In genomic region chr11:69774961-69775360, GRCm38 (mm10) we compare ENCODE assay signal across 23 mouse cellular contexts. TPM values are rescaled to one million over a fixed set of nuclear protein-coding genes. Genes with fewer than 3 reads are reported as not detected.
DNase-seq lines count a peak whose midpoint lies in the region; ATAC-seq and TF ChIP-seq lines count a peak whose summit lies in the region.
"Had no signal": no experiment of that assay in that cellular context is flagged by ENCODE, and none has a peak within 500 bp of the region (broad histone marks: within the 10 kb centered on the region; RNA-seq: fewer than 3 reads in every experiment).

No protein-coding gene starts in this region.

- no peak overlapping the region for H3K4me3 ChIP-seq in heart, embryonic 12.5 days
- H3K4me3 ChIP-seq in spleen, adult 2 months (ENCODE audit: extremely low read depth, insufficient read depth, insufficient read length) = no peak overlapping the region
- H3K4me3 ChIP-seq in bone marrow, adult 2 months (replicated peaks; ENCODE audit: control insufficient read depth, low read depth, low read length) = no peak overlapping the region
- H3K4me3 ChIP-seq in lung, adult 2 months (replicated peaks; ENCODE audit: extremely low read depth, low read depth, low read length) = no peak overlapping the region
- H3K4me3 ChIP-seq: embryonic facial prominence, embryonic 10.5 days; forebrain, embryonic 13.5 days; gastrocnemius, adult 2 months; heart, embryonic 10.5 days; heart, embryonic 15.5 days; hindbrain, embryonic 15.5 days had no signal

- H3K27me3 ChIP-seq in heart, embryonic 12.5 days (replicated peaks) = peaks cover 18% of the 10 kb centered on the region
- no peaks in the 10 kb centered on the region for H3K27me3 ChIP-seq in spleen, adult 2 months (ENCODE audit: control insufficient read depth, insufficient read depth, low read length)
- H3K27me3 ChIP-seq in splenic B cell, adult 2 months (ENCODE audit: control insufficient read depth, insufficient read depth, low read length, poor library complexity, severe bottlenecking) = no peaks in the 10 kb centered on the region
- H3K27me3 ChIP-seq: heart, embryonic 15.5 days; hindbrain, embryonic 15.5 days had no signal

- 49% methylated on average over 5 of the region's 5 CpGs for WGBS in heart, embryonic 12.5 days
- 41% methylated on average over 5 of the region's 5 CpGs for WGBS in spleen, adult 2 months
- WGBS in bone marrow, adult 2 months = 43% methylated on average over 5 of the region's 5 CpGs
- 69% methylated on average over 5 of the region's 5 CpGs for WGBS in lung, adult 2 months

- no peak overlapping the region for H3K4me2 ChIP-seq in heart, embryonic 12.5 days
- H3K4me2 ChIP-seq: forebrain, embryonic 13.5 days; heart, embryonic 15.5 days; hindbrain, embryonic 15.5 days had no signal

- no peaks in the 10 kb centered on the region for H3K9me3 ChIP-seq in heart, embryonic 12.5 days (replicated peaks)
- H3K9me3 ChIP-seq: embryonic facial prominence, embryonic 10.5 days; forebrain, embryonic 13.5 days; G1E; heart, embryonic 10.5 days; heart, embryonic 15.5 days; hindbrain, embryonic 15.5 days had no signal

- H3K27ac ChIP-seq in heart, embryonic 12.5 days (ENCODE audit: poor library complexity, severe bottlenecking) = no peak overlapping the region
- H3K27ac ChIP-seq in spleen, adult 2 months (ENCODE audit: insufficient read depth, low read length) = peak overlapping the region; percentile 43
- H3K27ac ChIP-seq in bone marrow, adult 2 months (ENCODE audit: control insufficient read depth, insufficient read depth, low read depth, low read length, poor library complexity) = peak overlapping the region; percentile 41; the same call in 1 of the 2 replicates
- H3K27ac ChIP-seq: embryonic facial prominence, embryonic 10.5 days; forebrain, embryonic 13.5 days; gastrocnemius, adult 2 months; heart, embryonic 10.5 days; heart, embryonic 15.5 days; hindbrain, embryonic 15.5 days had no signal

- peaks cover 21% of the 10 kb centered on the region for H3K4me1 ChIP-seq in heart, embryonic 12.5 days (replicated peaks)
- peaks cover 22% of the 10 kb centered on the region for H3K4me1 ChIP-seq in spleen, adult 2 months (ENCODE audit: control insufficient read depth, insufficient read depth, insufficient read length)
- no peaks in the 10 kb centered on the region; the same call in 1 of the 2 replicates for H3K4me1 ChIP-seq in bone marrow, adult 2 months (ENCODE audit: control insufficient read depth, insufficient read depth, low read length)
- H3K4me1 ChIP-seq in lung, adult 2 months (ENCODE audit: control insufficient read depth, insufficient read depth, low read length) = no peaks in the 10 kb centered on the region
- H3K4me1 ChIP-seq: hindbrain, embryonic 15.5 days had no signal

- intact Hi-C loops in heart, postnatal 25 days (cut with DNase I) = no loop called here

- TF ChIP-seq POLR2A in spleen, adult 2 months (IDR thresholded peaks at IDR 0.05; ENCODE audit: low read depth, low read length) = no peak; the same call in 1 of the 2 replicates
- no peak for TF ChIP-seq POLR2A in bone marrow, adult 2 months (IDR thresholded peaks at IDR 0.05; ENCODE audit: borderline replicate concordance, control insufficient read depth, low read depth, low read length)
- TF ChIP-seq POLR2A in lung, adult 2 months (IDR thresholded peaks at IDR 0.05; ENCODE audit: borderline replicate concordance, extremely low read depth, low read depth, low read length) = no peak

- DNase-seq in heart, postnatal 25 days (ENCODE audit: low spot score) = no peak
- no peak for DNase-seq in spleen, adult 2 months (ENCODE audit: low read depth in 1 of 2, low spot score in 2 of 2)
- no peak for DNase-seq in spleen, postnatal 10 days (ENCODE audit: low spot score in 2 of 2)
- DNase-seq in splenic B cell, adult 2 months (ENCODE audit: low read depth, low spot score) = peak; percentile 55
- DNase-seq in lung, adult 2 months = no peak
- DNase-seq in adrenal gland, postnatal 25 days = no peak
- DNase-seq: adrenal gland, adult 8-10 months; cerebellum, postnatal 36 days; forebrain, postnatal 0 days; gastrocnemius, adult 2 months; gastrocnemius, postnatal 36 days; heart, adult 18-20 months; heart, postnatal 14 days had no signal

- no peak for TF ChIP-seq CTCF in spleen, adult 2 months (IDR thresholded peaks at IDR 0.05; ENCODE audit: extremely low read depth, insufficient read depth, insufficient read length, insufficient replicate concordance)
- TF ChIP-seq CTCF in bone marrow, adult 2 months (IDR thresholded peaks at IDR 0.05; ENCODE audit: control insufficient read depth, insufficient read depth, low read length) = no peak
- no peak for TF ChIP-seq CTCF in lung, adult 2 months (IDR thresholded peaks at IDR 0.05; ENCODE audit: insufficient read depth, low read length)

- H3K36me3 ChIP-seq in heart, embryonic 12.5 days = peaks cover 40% of the 10 kb centered on the region
- peaks cover 15% of the 10 kb centered on the region for H3K36me3 ChIP-seq in spleen, adult 2 months (ENCODE audit: control insufficient read depth, insufficient read depth, low read length)
- H3K36me3 ChIP-seq in splenic B cell, adult 2 months (ENCODE audit: control insufficient read depth, insufficient read depth, low read length, poor library complexity, severe bottlenecking) = no peaks in the 10 kb centered on the region; the same call in 1 of the 2 replicates

- H3K9ac ChIP-seq in heart, embryonic 12.5 days = 0 out of 2 replicates have a peak overlapping the region, but pooled peaks have one; percentile 1
- H3K9ac ChIP-seq: forebrain, embryonic 13.5 days; forebrain, postnatal 0 days; heart, embryonic 15.5 days; hindbrain, embryonic 15.5 days had no signal

- ATAC-seq in heart, embryonic 12.5 days (ENCODE audit: insufficient number of reproducible peaks, low FRiP score) = no peak
- ATAC-seq: forebrain, embryonic 13.5 days; forebrain, postnatal 0 days; inflammation-experienced regulatory T-cells, adult 6 months had no signal

RNA-seq across cellular contexts. Expression of gene Zbtb4, which starts 9.2 kb away (rescaled TPM):
- polyA plus RNA-seq in heart, embryonic 12.5 days (2016; fragmentation: Nextera tagmentation; extraction: Ambion mirVana) = 2.9 and 3.3 TPM in 2 replicates
- total RNA-seq in heart, postnatal 25 days (2021) = 10 to 100 TPM; 33.3 to 39.6 TPM
- 28.4 and 37.0 TPM in 2 replicates for polyA plus RNA-seq in spleen, adult 2 months (2012; rRNA removed)
- 8.4 and 13.8 TPM in 2 replicates for polyA plus RNA-seq in bone marrow, adult 2 months (2011; ENCODE audit: insufficient read depth, insufficient read length, low replicate concordance, missing spikeins)
- polyA plus RNA-seq in lung, adult 2 months (2012; rRNA removed) = 104 and 106 TPM in 2 replicates
- 39.5 and 65.8 TPM in 2 replicates for total RNA-seq in adrenal gland, postnatal 25 days (2021)

RNA-seq across cellular contexts. Expression of gene Slc35g3, which starts 13.2 kb away (rescaled TPM):
- 0.33 TPM in 2 replicates for polyA plus RNA-seq in heart, embryonic 12.5 days (2016; fragmentation: Nextera tagmentation; extraction: Ambion mirVana)
- not detected for total RNA-seq in heart, postnatal 25 days (2021)
- not detected in 2 replicates for polyA plus RNA-seq in spleen, adult 2 months (2012; rRNA removed)
- not detected in 2 replicates for polyA plus RNA-seq in bone marrow, adult 2 months (2011; ENCODE audit: insufficient read depth, insufficient read length, low replicate concordance, missing spikeins)
- 1.4 and 2.3 TPM in 2 replicates for polyA plus RNA-seq in lung, adult 2 months (2012; rRNA removed)
- not detected in 2 replicates for total RNA-seq in adrenal gland, postnatal 25 days (2021)
- total RNA-seq: adrenal gland, adult 8-10 months; forebrain, postnatal 0 days; gastrocnemius, adult 2 months; gastrocnemius, postnatal 36 days; heart, adult 18-20 months had no signal
- polyA plus RNA-seq: embryonic facial prominence, embryonic 14.5 days; forebrain, postnatal 0 days; heart, embryonic 10.5 days; inflammation-experienced regulatory T-cells, adult 6 months had no signal

RNA-seq across cellular contexts. Expression of gene Polr2a, which starts 16.5 kb away (rescaled TPM):
- 23.7 and 25.2 TPM in 2 replicates for polyA plus RNA-seq in heart, embryonic 12.5 days (2016; fragmentation: Nextera tagmentation; extraction: Ambion mirVana)
- 10 to 100 TPM; 28.6 to 30.4 TPM for total RNA-seq in heart, postnatal 25 days (2021)
- polyA plus RNA-seq in spleen, adult 2 months (2012; rRNA removed) = 43.8 and 45.4 TPM in 2 replicates
- polyA plus RNA-seq in bone marrow, adult 2 months (2011; ENCODE audit: insufficient read depth, insufficient read length, low replicate concordance, missing spikeins) = 28.8 and 49.2 TPM in 2 replicates
- 32.0 and 51.1 TPM in 2 replicates for polyA plus RNA-seq in lung, adult 2 months (2012; rRNA removed)
- total RNA-seq in adrenal gland, postnatal 25 days (2021) = 98.5 and 101 TPM in 2 replicates

RNA-seq across cellular contexts. Expression of gene Chrnb1, which starts 20.8 kb away (rescaled TPM):
- polyA plus RNA-seq in heart, embryonic 12.5 days (2016; fragmentation: Nextera tagmentation; extraction: Ambion mirVana) = 5.6 and 7.7 TPM in 2 replicates
- 1 to 10 TPM; 4.8 to 5.0 TPM for total RNA-seq in heart, postnatal 25 days (2021)
- 7.1 and 8.4 TPM in 2 replicates for polyA plus RNA-seq in spleen, adult 2 months (2012; rRNA removed)
- 1.8 and 3.5 TPM in 2 replicates for polyA plus RNA-seq in bone marrow, adult 2 months (2011; ENCODE audit: insufficient read depth, insufficient read length, low replicate concordance, missing spikeins)
- 31.5 and 38.0 TPM in 2 replicates for polyA plus RNA-seq in lung, adult 2 months (2012; rRNA removed)
- total RNA-seq in adrenal gland, postnatal 25 days (2021) = 1.8 and 2.4 TPM in 2 replicates

RNA-seq across cellular contexts. Expression of gene Fgf11, which starts 26.7 kb away (rescaled TPM):
- polyA plus RNA-seq in heart, embryonic 12.5 days (2016; fragmentation: Nextera tagmentation; extraction: Ambion mirVana) = 2.3 and 2.4 TPM in 2 replicates
- total RNA-seq in heart, postnatal 25 days (2021) = 1 to 10 TPM; 2.2 to 2.4 TPM
- 1.1 and 1.2 TPM in 2 replicates for polyA plus RNA-seq in spleen, adult 2 months (2012; rRNA removed)
- 0.32 and 1.00 TPM in 2 replicates for polyA plus RNA-seq in bone marrow, adult 2 months (2011; ENCODE audit: insufficient read depth, insufficient read length, low replicate concordance, missing spikeins)
- 6.9 and 8.0 TPM in 2 replicates for polyA plus RNA-seq in lung, adult 2 months (2012; rRNA removed)
- total RNA-seq in adrenal gland, postnatal 25 days (2021) = 3.6 and 3.9 TPM in 2 replicates
- polyA plus RNA-seq: inflammation-experienced regulatory T-cells, adult 6 months had no signal
